Mouse (Mus musculus) MEL (cell line): ENCODE results near the gene Hnrnpul1. TPM values are rescaled to one million over a fixed set of nuclear protein-coding genes. Genes with fewer than 3 reads are reported as not detected.

Source experiments
- DNase-seq: peaks from one replicate; pipeline ENCODE4 v3.0.0; 2011; ENCODE audit warnings: low read depth, low spot score
- H3K27ac ChIP-seq: 2 replicates; pipeline ENCODE4 v1.5.1; 2012; ENCODE audit warnings: low read depth, mild to moderate bottlenecking, control low read depth, low read length, moderate library complexity; ENCODE audit not compliant: control insufficient read depth
- H3K27me3 ChIP-seq, 2 experiments: fragments of 150-350 bp in 1 of 2; sonication (generic) in 1 of 2; 2 replicates each; pipeline ENCODE4 v1.6.1; 2012; ENCODE audit warnings: low read length in 2 of 2, mild to moderate bottlenecking in 2 of 2, improper control_type of control experiment in 1 of 2, moderate library complexity in 1 of 2; ENCODE audit not compliant: insufficient read depth in 2 of 2, control insufficient read depth in 1 of 2
- H3K36me3 ChIP-seq, 2 experiments: 2 replicates each; pipeline ENCODE4 v1.6.1; 2012 to 2014; ENCODE audit warnings: low read length in 2 of 2, improper control_type of control experiment in 1 of 2, inconsistent platforms in 1 of 2, mild to moderate bottlenecking in 1 of 2; ENCODE audit not compliant: insufficient read depth in 2 of 2, control insufficient read depth in 1 of 2
- H3K4me1 ChIP-seq, 2 experiments: fragments of 150-350 bp in 1 of 2; sonication (generic) in 1 of 2; 2 replicates each; pipeline ENCODE4 v1.6.1; 2012; ENCODE audit warnings: low read length in 2 of 2, improper control_type of control experiment in 1 of 2, mild to moderate bottlenecking in 1 of 2; ENCODE audit not compliant: insufficient read depth in 2 of 2, control insufficient read depth in 1 of 2
- H3K4me3 ChIP-seq, 2 experiments: fragments of 150-350 bp in 1 of 2; sonication (generic) in 1 of 2; 2 replicates each; pipeline ENCODE4 v1.5.1; 2012; ENCODE audit warnings: low read depth in 2 of 2, low read length in 2 of 2, mild to moderate bottlenecking in 2 of 2, moderate library complexity in 2 of 2, control low read depth in 1 of 2, improper control_type of control experiment in 1 of 2; ENCODE audit not compliant: control insufficient read depth in 1 of 2, insufficient read depth in 1 of 2
- H3K79me2 ChIP-seq: 2 replicates; pipeline ENCODE4 v1.6.1; 2012; ENCODE audit warnings: mild to moderate bottlenecking, low read length, moderate library complexity; ENCODE audit not compliant: control insufficient read depth, poor library complexity, insufficient read depth
- H3K9ac ChIP-seq: 2 replicates; pipeline ENCODE4 v1.6.1; 2012; ENCODE audit warnings: low read depth, mild to moderate bottlenecking, control low read depth, low read length, moderate library complexity; ENCODE audit not compliant: control insufficient read depth, poor library complexity, severe bottlenecking
- H3K9me3 ChIP-seq: fragments of 150-350 bp; sonication (generic); replicated peaks from 2 replicates; pipeline ENCODE4 v1.6.1; 2012; ENCODE audit warnings: mild to moderate bottlenecking, low read length, improper control_type of control experiment, moderate library complexity; ENCODE audit not compliant: insufficient read depth
- CHD1 ChIP-seq: IDR thresholded peaks from 2 replicates; pipeline ENCODE4 v1.6.1; 2012; ENCODE audit warnings: low read depth, mild to moderate bottlenecking, inconsistent platforms, low read length, improper control_type of control experiment
- CTCF ChIP-seq, 3 experiments: IDR thresholded peaks in 2 of 3; conservative IDR thresholded peaks in 1 of 3; 2 replicates each; pipeline ENCODE4 v1.5.1; 2011 to 2012; ENCODE audit warnings: low read length in 3 of 3, low read depth in 2 of 3, mild to moderate bottlenecking in 2 of 3, improper control_type of control experiment in 1 of 3, inconsistent platforms in 1 of 3, mixed read lengths in 1 of 3, moderate library complexity in 1 of 3; ENCODE audit not compliant: control insufficient read depth in 1 of 3, insufficient read depth in 1 of 3, poor library complexity in 1 of 3, severe bottlenecking in 1 of 3
- ELF1 ChIP-seq: IDR thresholded peaks from 2 replicates; pipeline ENCODE4 v1.6.1; 2014; ENCODE audit warnings: low read depth, mild to moderate bottlenecking, inconsistent platforms, low read length, improper control_type of control experiment, moderate library complexity
- ETS1 ChIP-seq: IDR thresholded peaks from 2 replicates; pipeline ENCODE4 v1.6.1; 2012; ENCODE audit warnings: low read depth, mild to moderate bottlenecking, inconsistent platforms, low read length, improper control_type of control experiment, moderate library complexity
- JUND ChIP-seq: IDR thresholded peaks from 2 replicates; pipeline ENCODE4 v1.6.1; 2011; ENCODE audit warnings: low read depth, mild to moderate bottlenecking, improper control_type of control experiment, low read length
- KAT2A ChIP-seq: conservative IDR thresholded peaks from 2 replicates; pipeline ENCODE4 v1.6.1; 2012; ENCODE audit warnings: low read depth, low read length, improper control_type of control experiment, inconsistent platforms
- MAZ ChIP-seq: IDR thresholded peaks from 2 replicates; pipeline ENCODE4 v1.6.1; 2012; ENCODE audit warnings: low read depth, mild to moderate bottlenecking, inconsistent platforms, low read length, improper control_type of control experiment
- MEF2A ChIP-seq: IDR thresholded peaks from 2 replicates; pipeline ENCODE4 v1.6.1; 2014; ENCODE audit warnings: low read depth, mild to moderate bottlenecking, inconsistent platforms, low read length, improper control_type of control experiment; ENCODE audit not compliant: poor library complexity, insufficient replicate concordance, severe bottlenecking; ENCODE audit errors: extremely low read depth
- MXI1 ChIP-seq: IDR thresholded peaks from 2 replicates; pipeline ENCODE4 v1.6.1; 2011; ENCODE audit warnings: mild to moderate bottlenecking, low read depth, low read length, improper control_type of control experiment
- MYB ChIP-seq: IDR thresholded peaks from 2 replicates; pipeline ENCODE4 v1.6.1; 2011; ENCODE audit warnings: mild to moderate bottlenecking, low read depth, low read length, improper control_type of control experiment
- NELFE ChIP-seq: IDR thresholded peaks from 2 replicates; pipeline ENCODE4 v1.6.1; 2011; ENCODE audit warnings: low read depth, low read length, improper control_type of control experiment
- NRF1 ChIP-seq: IDR thresholded peaks from 2 replicates; pipeline ENCODE4 v1.6.1; 2014; ENCODE audit warnings: low read depth, mild to moderate bottlenecking, inconsistent platforms, low read length, improper control_type of control experiment, moderate library complexity; ENCODE audit not compliant: poor library complexity, insufficient read depth, severe bottlenecking
- POLR2A ChIP-seq, 2 experiments: IDR thresholded peaks; 2 replicates each; pipeline ENCODE4 v1.6.1; 2011 to 2012; ENCODE audit warnings: low read length in 2 of 2, mild to moderate bottlenecking in 2 of 2, control low read depth in 1 of 2, improper control_type of control experiment in 1 of 2, low read depth in 1 of 2, moderate library complexity in 1 of 2; ENCODE audit not compliant: control insufficient read depth in 1 of 2, insufficient read depth in 1 of 2, poor library complexity in 1 of 2
- SMC3 ChIP-seq: IDR thresholded peaks from 2 replicates; pipeline ENCODE4 v1.6.1; 2011; ENCODE audit warnings: low read depth, low read length, improper control_type of control experiment
- TBP ChIP-seq: IDR thresholded peaks from 2 replicates; pipeline ENCODE4 v1.8.0; 2011; ENCODE audit warnings: low read depth, low read length, improper control_type of control experiment
- TCF12 ChIP-seq: IDR thresholded peaks from 2 replicates; pipeline ENCODE4 v1.6.1; 2014; ENCODE audit warnings: low read depth, mild to moderate bottlenecking, inconsistent platforms, low read length, improper control_type of control experiment, moderate library complexity
- ZMIZ1 ChIP-seq: IDR thresholded peaks from 2 replicates; pipeline ENCODE4 v1.6.1; 2012; ENCODE audit warnings: low read depth, mild to moderate bottlenecking, inconsistent platforms, low read length, improper control_type of control experiment, moderate library complexity
- ZNF384 ChIP-seq: IDR thresholded peaks from 2 replicates; pipeline ENCODE4 v1.6.1; 2012; ENCODE audit warnings: low read depth, mild to moderate bottlenecking, inconsistent platforms, low read length, improper control_type of control experiment
- polyA plus RNA-seq, 2 experiments: library from polyadenylated mRNA; stranded (reverse) in 1 of 2; unstranded in 1 of 2; fragments of >175 nt in 1 of 2; fragments of >200 nt in 1 of 2; gene quantifications; 2 replicates each; pipeline versions ENCODE4 v1.2.1 to v1.2.4; 2012; ENCODE audit warnings: low replicate concordance in 2 of 2, low read depth in 1 of 2; ENCODE audit not compliant: insufficient read length in 2 of 2, insufficient read depth in 1 of 2, missing spikeins in 1 of 2
- total RNA-seq: library from RNA; depleted of rRNA; stranded (reverse); fragments of 300-350 nt; gene quantifications from 2 replicates; pipeline ENCODE4 v1.2.3, GENCODE M21; 2012

Gene Hnrnpul1
- total and polyA plus RNA-seq, 3 experiments, result 56.1 to 215 (median 181) TPM

DNA sequence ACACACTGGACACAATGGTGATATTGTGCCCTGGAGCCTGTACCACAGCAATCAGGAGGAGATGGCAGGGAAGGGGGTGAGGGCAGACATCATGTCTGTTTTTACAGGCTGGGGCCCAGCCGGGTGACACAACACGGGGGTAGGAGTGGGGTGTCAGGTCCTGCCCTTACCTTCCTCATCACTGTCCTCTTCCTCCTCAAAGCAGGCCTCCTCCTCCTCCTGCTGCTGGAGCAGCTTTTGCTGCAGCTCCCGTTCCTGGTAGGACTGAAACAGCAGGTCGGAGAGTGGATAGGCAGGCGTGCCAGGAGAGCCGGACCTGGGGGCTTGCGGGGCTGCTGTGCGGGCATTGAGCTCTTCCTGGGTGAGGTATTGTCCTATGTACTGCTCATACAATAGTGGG is 40.0 kb downstream of the Hnrnpul1 start:
- Histone ChIP-seq H3K79me2 (peaks cover 3% of the 10 kb centered on the region; the same call in 1 of the 2 replicates), H3K4me3 (no peak overlapping the region), H3K9me3 (no peaks in the 10 kb centered on the region), H3K36me3 (peaks cover 0 to 6% of the 10 kb centered on the region in 2 experiments; a peak in 2 of 4 replicates), H3K27ac (no peak overlapping the region)
- no peak for TF ChIP-seq KAT2A
- no peak for TF ChIP-seq TBP
- no peak for TF ChIP-seq CHD1
- TF ChIP-seq MAZ, result no peak
- no peak for TF ChIP-seq ELF1
- no peak for TF ChIP-seq JUND
- no peak for TF ChIP-seq MYB
- TF ChIP-seq SMC3, result no peak
- TF ChIP-seq MEF2A, result no peak
- TF ChIP-seq TCF12, result no peak
- no peak for TF ChIP-seq ZNF384
- no peak for TF ChIP-seq ETS1
- TF ChIP-seq NRF1, result no peak
- TF ChIP-seq CTCF (IDR thresholded peaks at IDR 0.05 in 2 of 3, conservative IDR thresholded peaks at IDR 0.05 in 1 of 3; ENCODE audit: control insufficient read depth in 1 of 3, insufficient read depth in 1 of 3, low read depth in 2 of 3, low read length in 3 of 3, poor library complexity in 1 of 3, severe bottlenecking in 1 of 3), result no peak
- no peak for TF ChIP-seq MXI1
- TF ChIP-seq, all 39 proteins: peak for 0
- H3K4me1 ChIP-seq, result peaks cover 0 to 9% of the 10 kb centered on the region in 2 experiments; a peak in 2 of 4 replicates
- no peak overlapping the region for H3K9ac ChIP-seq
- DNase-seq, result no peak
- H3K27me3 ChIP-seq, result no peaks in the 10 kb centered on the region

DNA sequence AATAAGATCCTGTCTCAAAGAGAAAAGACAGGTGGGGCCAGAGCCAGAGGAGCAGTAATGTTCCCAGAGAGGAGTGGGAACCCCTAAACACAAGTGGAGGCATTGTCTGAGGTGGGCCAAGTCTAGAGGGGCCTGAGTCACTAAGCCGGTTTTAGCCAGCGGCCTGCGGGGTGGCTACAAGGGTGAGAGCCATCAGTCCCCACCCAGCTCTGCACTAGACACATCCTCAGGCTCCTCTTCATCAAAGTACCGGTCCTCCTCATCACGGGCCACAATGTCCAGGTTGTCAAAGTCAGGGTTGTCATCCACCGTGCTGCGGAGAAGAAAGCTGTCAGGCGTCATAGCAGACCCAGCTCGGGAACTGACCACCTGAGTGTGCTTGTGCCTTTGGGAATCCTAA is 41.8 kb downstream of the Hnrnpul1 start:
- Histone ChIP-seq H3K79me2 (no peaks in the 10 kb centered on the region), H3K4me3 (no peak overlapping the region), H3K9me3 (no peaks in the 10 kb centered on the region), H3K9ac (no peak overlapping the region), H3K36me3 (peaks cover 2 to 3% of the 10 kb centered on the region in 2 experiments; a peak in 3 of 4 replicates)
- TF ChIP-seq ZMIZ1, result 0 out of 2 replicates have a peak, but pooled peaks have one; percentile 30
- no peak for TF ChIP-seq NRF1
- no peak; a peak in 1 of 4 replicates for TF ChIP-seq POLR2A (IDR thresholded peaks at IDR 0.05; ENCODE audit: control insufficient read depth in 1 of 2, insufficient read depth in 1 of 2, low read depth in 1 of 2, low read length in 2 of 2, poor library complexity in 1 of 2)
- TF ChIP-seq NELFE, result peak; percentile 40; the same call in 1 of the 2 replicates
- TF ChIP-seq, all 39 proteins: peak for 2
- H3K27ac ChIP-seq, result no peak overlapping the region
- H3K27me3 ChIP-seq, result no peaks in the 10 kb centered on the region
- no peak for DNase-seq
- H3K4me1 ChIP-seq, result peaks cover 0 to 5% of the 10 kb centered on the region in 2 experiments; a peak in 1 of 4 replicates
